Mouse (Mus musculus): ENCODE measurements around the gene Tbc1d9.

DNA sequence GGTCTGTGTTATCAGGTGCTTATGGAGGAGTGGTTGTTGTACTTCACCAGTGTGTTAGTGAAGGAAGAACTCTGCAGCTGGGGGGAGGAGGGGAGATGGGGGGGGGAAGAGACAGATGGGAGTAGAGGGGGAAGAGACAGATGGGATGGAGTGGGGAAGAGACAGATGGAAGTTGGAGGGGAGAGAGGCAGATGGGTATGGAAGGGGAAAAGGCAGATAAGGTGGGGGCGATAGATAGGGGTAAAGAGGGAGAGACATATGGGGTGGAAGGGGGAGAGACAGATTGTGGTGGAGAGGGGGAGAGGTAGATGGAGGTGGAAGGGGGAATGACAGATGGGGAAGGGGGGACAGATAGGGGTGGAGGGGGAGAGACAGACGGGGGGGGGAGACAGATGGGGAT, 11.6 kb downstream of the Tbc1d9 start:
- TF ChIP-seq CTCF (IDR thresholded peaks at IDR 0.05; ENCODE audit: borderline replicate concordance, insufficient read depth, low read length) (no peak), POLR2A (IDR thresholded peaks at IDR 0.05; ENCODE audit: low read depth, low read length) (no peak)
